23 mouse cellular contexts compared by ENCODE assay signal in the genomic region with DNA sequence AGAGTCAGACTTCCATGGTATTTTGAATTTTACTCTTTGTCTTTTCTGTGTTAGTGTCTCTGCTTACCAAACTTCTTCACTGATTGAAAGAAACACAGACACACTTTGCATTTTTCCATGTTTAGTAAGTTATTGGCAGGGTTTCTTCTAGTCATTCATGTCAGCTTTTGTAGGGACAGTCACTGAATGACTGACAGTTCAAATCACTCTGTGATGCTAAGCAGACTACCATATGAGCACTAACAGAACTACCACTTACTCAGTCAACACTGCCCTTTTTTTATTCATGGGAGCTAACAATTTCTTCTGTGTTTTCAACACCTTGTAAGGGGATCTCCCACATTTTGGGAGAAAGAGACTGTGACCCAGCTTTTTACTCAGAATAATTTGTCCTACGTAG.
DNase-seq lines count a peak whose midpoint lies in the region; ATAC-seq and TF ChIP-seq lines count a peak whose summit lies in the region.
"Had no signal": no experiment of that assay in that cellular context is flagged by ENCODE, and none has a peak within 500 bp of the region (broad histone marks: within the 10 kb centered on the region; RNA-seq: fewer than 3 reads in every experiment).

No protein-coding gene starts in this region.

- peak; percentile 64 for DNase-seq in cerebellum, adult 9-10 months
- no peak for DNase-seq in cerebellum, adult 11 months
- DNase-seq in layer of hippocampus, adult 2 months (ENCODE audit: low spot score in 2 of 2), result no peak
- no peak for DNase-seq in layer of hippocampus, postnatal 25 days (ENCODE audit: extremely low spot score in 1 of 2, low spot score in 1 of 2)
- DNase-seq in left cerebral cortex, adult 9 months (ENCODE audit: low spot score in 2 of 2), result no peak
- DNase-seq: adrenal gland, adult 2 months; adrenal gland, postnatal 14 days; B cell, adult 2 months; gastrocnemius, postnatal 10 days; heart, adult 11 months; kidney, adult 18-20 months; kidney, adult 9 months had no signal

- H3K4me1 ChIP-seq in forebrain, embryonic 16.5 days (replicated peaks; ENCODE audit: control insufficient read depth, insufficient read depth, low read length), result no peaks in the 10 kb centered on the region
- H3K4me1 ChIP-seq in forebrain, embryonic 12.5 days, result no peaks in the 10 kb centered on the region
- H3K4me1 ChIP-seq: embryonic facial prominence, embryonic 12.5 days; embryonic facial prominence, embryonic 15.5 days had no signal

- no peaks in the 10 kb centered on the region for H3K9me3 ChIP-seq in forebrain, embryonic 16.5 days (ENCODE audit: control insufficient read depth, low read length)
- H3K9me3 ChIP-seq in forebrain, embryonic 12.5 days, result no peaks in the 10 kb centered on the region
- H3K9me3 ChIP-seq: embryonic facial prominence, embryonic 12.5 days; embryonic facial prominence, embryonic 15.5 days; G1E; hindbrain, embryonic 12.5 days had no signal

- H3K27ac ChIP-seq in forebrain, embryonic 16.5 days (ENCODE audit: low read length), result no peak overlapping the region
- H3K27ac ChIP-seq in forebrain, embryonic 12.5 days, result no peak overlapping the region
- peak overlapping the region; percentile 41; the same call in 1 of the 2 replicates for H3K27ac ChIP-seq in layer of hippocampus, adult 2 months
- H3K27ac ChIP-seq: embryonic facial prominence, embryonic 12.5 days; embryonic facial prominence, embryonic 15.5 days; hindbrain, embryonic 12.5 days had no signal

- no peak overlapping the region for H3K4me3 ChIP-seq in forebrain, embryonic 16.5 days (replicated peaks; ENCODE audit: low read length)
- H3K4me3 ChIP-seq in forebrain, embryonic 12.5 days (replicated peaks), result no peak overlapping the region
- no peak overlapping the region for H3K4me3 ChIP-seq in layer of hippocampus, adult 2 months
- H3K4me3 ChIP-seq: embryonic facial prominence, embryonic 12.5 days; embryonic facial prominence, embryonic 15.5 days; hindbrain, embryonic 12.5 days had no signal

- ATAC-seq in forebrain, embryonic 16.5 days, result peak; percentile 66
- ATAC-seq in forebrain, embryonic 12.5 days (ENCODE audit: low FRiP score), result no peak
- ATAC-seq: hindbrain, embryonic 16.5 days; inflammation-experienced regulatory T-cells, adult 6 months; intestine, embryonic 16.5 days had no signal

- WGBS in forebrain, embryonic 16.5 days, result 50% methylated on average over 1 of the region's 1 CpGs
- 87% methylated on average over 1 of the region's 1 CpGs for WGBS in forebrain, embryonic 12.5 days

- no peak overlapping the region for H3K9ac ChIP-seq in forebrain, embryonic 16.5 days (replicated peaks; ENCODE audit: low read depth, low read length)
- no peak overlapping the region for H3K9ac ChIP-seq in forebrain, embryonic 12.5 days
- H3K9ac ChIP-seq: embryonic facial prominence, embryonic 12.5 days; embryonic facial prominence, embryonic 15.5 days; hindbrain, embryonic 12.5 days had no signal

- no peak for TF ChIP-seq CTCF in layer of hippocampus, adult 2 months (conservative IDR thresholded peaks at IDR 0.05)

- no peaks in the 10 kb centered on the region for H3K27me3 ChIP-seq in forebrain, embryonic 16.5 days (replicated peaks; ENCODE audit: control insufficient read depth, insufficient read depth, low read length)
- no peaks in the 10 kb centered on the region for H3K27me3 ChIP-seq in forebrain, embryonic 12.5 days
- H3K27me3 ChIP-seq: CH12.LX; embryonic facial prominence, embryonic 12.5 days; embryonic facial prominence, embryonic 15.5 days; hindbrain, embryonic 12.5 days had no signal

- H3K4me2 ChIP-seq in forebrain, embryonic 16.5 days (ENCODE audit: low read length), result no peak overlapping the region
- no peak overlapping the region for H3K4me2 ChIP-seq in forebrain, embryonic 12.5 days
- H3K4me2 ChIP-seq: embryonic facial prominence, embryonic 12.5 days; embryonic facial prominence, embryonic 15.5 days; heart, embryonic 11.5 days; hindbrain, embryonic 12.5 days had no signal

- H3K36me3 ChIP-seq in forebrain, embryonic 16.5 days (ENCODE audit: control insufficient read depth, insufficient read depth), result no peaks in the 10 kb centered on the region
- no peaks in the 10 kb centered on the region for H3K36me3 ChIP-seq in forebrain, embryonic 12.5 days (replicated peaks)
- H3K36me3 ChIP-seq: embryonic facial prominence, embryonic 12.5 days; embryonic facial prominence, embryonic 15.5 days; G1E; hindbrain, embryonic 12.5 days had no signal
